Mouse (Mus musculus): Measurements from ENCODE around the gene Aox3. TPM values are rescaled to one million over a fixed set of nuclear protein-coding genes. Genes with fewer than 3 reads are reported as not detected.

The Aox3 gene
- polyA plus RNA-seq (2012; rRNA removed): 2.4 and 3.6 TPM in 2 replicates

DNA sequence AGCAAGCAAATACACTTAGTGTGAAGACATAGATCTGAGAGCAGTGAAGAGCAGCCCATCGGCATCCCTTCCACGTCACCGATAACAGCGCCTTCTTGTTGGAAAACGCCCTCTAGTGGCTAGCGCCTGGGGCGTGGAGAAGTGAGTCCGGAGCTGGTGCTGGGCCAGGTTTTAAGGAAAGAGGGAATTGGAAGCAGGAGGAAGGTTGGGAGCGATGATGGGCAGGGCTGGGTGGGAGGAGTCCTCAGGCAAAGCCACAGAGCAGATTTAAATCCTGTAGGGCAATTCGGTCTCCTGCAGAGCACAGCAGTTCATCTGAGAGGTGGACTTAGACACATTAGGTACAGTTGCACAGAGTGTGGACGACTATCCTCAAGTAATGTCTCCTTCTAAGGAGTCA, at the start of gene Aox3:
Gene Aox3, plus strand, starts transcription at position 251 of the 400 bp plus-strand sequence.
- peak; percentile 59 to 89 for DNase-seq (ENCODE audit: extremely low spot score in 1 of 2, low spot score in 1 of 2)

DNA sequence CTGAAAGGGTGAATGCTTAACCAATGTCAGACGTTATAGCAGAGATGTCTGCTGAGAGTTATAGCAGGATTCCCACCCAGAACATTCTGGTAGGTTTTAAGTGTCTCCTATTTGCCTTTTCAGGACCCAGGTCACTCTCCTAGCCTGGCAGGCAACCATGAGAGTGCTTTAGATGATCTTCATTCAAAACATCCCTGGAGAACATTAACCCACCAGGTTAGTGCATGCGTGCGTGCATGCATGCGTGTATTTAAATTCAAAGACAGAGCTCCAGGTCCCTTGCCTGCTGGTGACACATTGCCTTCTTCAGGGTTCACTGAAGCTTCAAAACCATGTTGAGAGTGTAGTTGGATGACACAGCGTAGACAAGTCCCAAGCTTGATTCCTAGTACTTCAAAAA, 47.8 kb upstream of the Aox3 start:
- no peak for DNase-seq (ENCODE audit: extremely low spot score in 1 of 2, low spot score in 1 of 2)

DNA sequence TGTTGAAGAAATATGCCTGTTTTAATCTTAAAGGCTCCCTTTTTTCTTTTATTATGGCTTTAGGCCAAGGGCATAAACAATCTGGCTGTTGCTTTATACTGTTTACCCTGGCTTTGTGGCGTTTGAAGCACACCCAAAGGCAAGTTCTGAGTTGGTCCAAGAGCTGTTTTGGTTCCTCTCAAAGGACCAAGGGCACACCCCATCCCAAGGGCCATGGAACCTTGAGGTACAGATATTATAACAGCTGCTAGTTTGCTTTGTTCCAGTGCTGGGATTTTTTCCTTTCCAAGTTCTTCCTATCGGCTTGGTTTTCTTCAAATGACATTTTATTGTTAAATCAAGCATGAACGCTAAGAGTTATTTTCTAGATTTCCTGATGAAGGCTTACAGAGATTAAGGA, 47.3 kb upstream of the Aox3 start:
- DNase-seq (ENCODE audit: extremely low spot score in 1 of 2, low spot score in 1 of 2): no peak

DNA sequence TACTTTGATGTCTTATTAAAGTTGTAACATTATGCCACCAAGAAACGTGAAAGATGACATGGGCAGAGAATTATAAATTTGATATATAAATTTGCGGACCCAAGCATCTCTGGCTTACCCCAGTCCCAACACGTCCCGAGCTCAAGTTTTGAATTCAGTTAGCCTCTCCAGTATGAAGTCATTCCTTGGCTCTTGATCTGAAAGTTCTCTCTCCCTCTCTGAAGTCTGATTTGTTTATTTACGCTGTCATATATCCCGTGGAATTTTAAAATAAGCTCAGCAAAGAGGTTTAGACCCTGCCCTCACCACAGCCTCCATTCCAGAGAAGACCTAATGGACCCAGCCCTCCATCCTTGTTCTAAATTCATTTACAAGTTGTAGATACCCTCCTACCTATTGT, 43.7 kb upstream of the Aox3 start:
- DNase-seq (ENCODE audit: extremely low spot score in 1 of 2, low spot score in 1 of 2): no peak

DNA sequence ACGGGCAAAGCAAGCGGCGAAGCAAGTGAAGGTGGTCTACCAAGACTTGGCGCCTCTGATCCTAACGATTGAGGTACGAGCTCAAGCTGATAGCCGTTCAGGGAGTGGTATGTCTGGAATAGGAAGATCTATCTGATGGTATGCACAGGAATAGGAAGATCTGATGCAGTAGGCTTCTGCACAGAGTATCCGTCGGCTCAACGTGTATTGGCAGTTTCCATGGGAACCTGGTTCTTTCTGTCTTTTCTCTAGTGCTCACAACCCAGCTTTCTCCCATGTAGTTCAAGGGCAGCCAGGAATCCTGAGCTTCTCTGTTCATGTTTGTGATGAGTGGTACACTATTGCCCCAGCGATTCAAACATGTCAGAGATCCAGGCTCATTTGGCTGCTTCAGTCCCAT, 42.8 kb upstream of the Aox3 start:
- DNase-seq (ENCODE audit: extremely low spot score in 1 of 2, low spot score in 1 of 2): peak in 1 of 2 experiments; percentile 15

DNA sequence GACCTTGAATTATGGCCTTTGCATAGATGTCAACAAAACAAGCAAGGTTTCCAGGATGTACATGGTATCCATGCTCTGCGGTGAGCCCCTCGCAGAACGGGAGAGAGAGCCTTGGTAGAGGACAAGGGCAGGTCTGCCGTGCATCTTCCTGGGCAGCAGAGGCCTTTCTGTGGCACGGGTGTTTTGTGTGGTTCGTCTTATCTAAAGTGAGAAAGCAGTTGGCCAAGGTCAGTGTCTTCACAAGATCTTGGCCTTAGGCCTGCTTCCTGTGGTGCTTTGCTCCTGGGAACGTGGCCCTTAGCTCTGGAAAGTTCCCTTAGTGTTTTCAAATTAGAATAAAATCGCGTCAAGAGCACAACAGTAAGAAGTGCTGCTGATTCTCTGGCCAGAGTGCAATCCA, 41.9 kb upstream of the Aox3 start:
- DNase-seq (ENCODE audit: extremely low spot score in 1 of 2, low spot score in 1 of 2): no peak

DNA sequence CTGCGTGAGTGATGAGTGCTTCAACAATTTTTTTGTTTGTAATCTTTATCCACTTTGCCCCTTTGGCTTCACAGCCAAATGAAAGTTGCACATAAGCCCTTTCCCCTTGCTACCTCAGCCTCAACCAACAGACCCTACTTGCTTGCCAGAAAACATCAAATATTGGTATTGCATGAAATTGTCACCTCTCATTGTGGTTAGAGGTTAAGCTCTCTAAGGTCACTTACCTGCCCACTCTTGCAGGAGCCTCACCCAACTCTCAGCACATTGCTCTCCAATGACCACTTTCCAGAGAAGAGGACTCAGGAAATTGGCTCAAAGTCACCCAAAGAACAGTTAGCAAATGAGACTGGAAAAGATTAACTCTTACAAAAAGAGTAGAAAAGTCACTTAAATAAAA, 41.4 kb upstream of the Aox3 start:
- no peak for DNase-seq (ENCODE audit: extremely low spot score in 1 of 2, low spot score in 1 of 2)

DNA sequence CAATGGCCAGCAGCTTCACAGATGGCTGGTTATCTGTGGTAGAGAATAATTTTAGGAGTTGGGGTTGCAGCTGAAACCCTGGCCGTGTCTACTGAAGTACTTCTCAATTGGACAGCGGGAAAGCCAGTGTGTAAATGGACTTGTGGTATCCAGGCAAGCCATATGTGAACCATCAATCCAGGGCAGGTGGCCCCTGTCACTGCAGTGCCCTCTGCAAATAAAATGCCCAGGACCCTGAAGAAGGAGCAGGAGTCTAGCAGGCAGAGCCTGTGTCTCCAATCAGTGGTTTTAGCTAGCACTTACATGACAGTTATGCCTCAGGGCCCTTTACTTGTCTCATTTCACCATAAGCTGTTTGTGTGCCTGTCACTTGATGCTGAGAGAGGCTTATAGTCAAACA, 40.5 kb upstream of the Aox3 start:
- DNase-seq (ENCODE audit: extremely low spot score in 1 of 2, low spot score in 1 of 2): no peak

DNA sequence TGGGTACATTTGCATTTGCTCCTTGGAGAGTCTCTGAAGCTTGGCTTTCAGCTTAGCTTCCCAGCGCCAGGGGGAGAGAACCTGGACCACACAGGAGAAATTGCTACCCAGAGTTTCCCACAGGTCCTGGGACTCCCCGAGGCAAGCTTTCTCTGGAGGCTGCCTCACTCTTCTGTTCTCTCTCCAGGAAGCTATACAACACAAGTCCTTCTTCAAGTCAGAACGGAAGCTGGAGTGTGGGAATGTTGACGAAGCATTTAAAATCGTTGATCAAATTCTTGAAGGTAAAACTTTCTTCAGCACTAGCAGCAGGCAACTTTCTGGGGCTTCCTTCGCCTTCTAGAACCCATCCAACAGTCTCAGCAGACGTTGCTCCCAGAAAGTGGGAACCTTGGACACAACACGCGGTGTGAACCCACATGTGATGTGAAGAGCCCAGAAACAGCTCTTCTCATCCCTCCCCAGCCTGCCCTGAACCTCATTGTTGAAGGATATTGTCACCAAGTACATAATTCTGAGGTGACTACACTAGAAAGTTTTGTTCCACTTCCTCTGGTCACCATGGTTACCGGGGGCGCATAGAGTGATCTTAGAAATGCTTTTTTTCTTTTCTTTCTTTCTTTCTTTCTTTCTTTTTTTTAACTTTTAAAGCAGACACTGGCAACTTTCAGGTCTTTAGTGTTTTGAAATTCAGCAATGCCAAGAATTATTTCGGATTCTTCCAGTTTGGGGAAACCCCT, 39.8 kb upstream of the Aox3 start:
- no peak for DNase-seq (ENCODE audit: extremely low spot score in 1 of 2, low spot score in 1 of 2)

DNA sequence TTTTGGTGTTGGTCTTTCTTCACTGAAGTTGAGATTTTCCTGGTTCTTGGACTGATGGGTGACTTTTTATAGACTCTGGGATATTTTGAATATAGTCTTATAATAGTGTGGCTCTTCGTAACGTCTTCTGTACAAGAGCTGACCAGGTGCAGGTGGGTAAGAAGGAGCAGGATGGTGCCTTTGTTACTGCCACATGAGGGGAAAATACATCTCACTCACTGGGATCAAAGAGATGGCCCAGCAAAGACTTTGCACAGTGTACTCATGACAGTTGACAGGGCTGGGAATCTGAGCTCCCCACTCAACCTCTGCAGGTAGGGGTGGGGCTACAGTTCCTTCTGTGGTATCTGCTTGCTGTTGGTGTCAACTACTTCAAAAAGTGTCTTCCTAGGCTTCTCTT, 38.7 kb upstream of the Aox3 start:
- DNase-seq (ENCODE audit: extremely low spot score in 1 of 2, low spot score in 1 of 2): no peak

DNA sequence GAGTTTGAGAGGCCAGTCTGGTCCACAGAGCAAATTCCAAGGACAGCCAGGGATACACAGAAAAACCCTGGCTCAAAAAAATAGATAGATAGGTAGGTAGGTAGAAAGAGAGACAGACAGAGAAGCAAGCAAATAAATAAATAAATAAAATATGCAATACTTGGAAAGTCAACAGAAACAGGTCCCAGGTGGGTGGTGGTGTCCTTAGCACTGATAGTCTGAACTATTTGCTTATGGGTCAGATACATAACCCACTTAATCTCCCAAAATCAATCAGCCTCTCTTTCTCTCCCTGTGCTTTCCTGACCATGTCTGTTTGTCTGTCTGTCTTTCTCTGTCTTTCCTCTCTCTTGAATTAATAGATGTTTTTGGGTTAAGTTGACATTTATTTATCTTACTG, 35.0 kb upstream of the Aox3 start:
- DNase-seq (ENCODE audit: extremely low spot score in 1 of 2, low spot score in 1 of 2): no peak

DNA sequence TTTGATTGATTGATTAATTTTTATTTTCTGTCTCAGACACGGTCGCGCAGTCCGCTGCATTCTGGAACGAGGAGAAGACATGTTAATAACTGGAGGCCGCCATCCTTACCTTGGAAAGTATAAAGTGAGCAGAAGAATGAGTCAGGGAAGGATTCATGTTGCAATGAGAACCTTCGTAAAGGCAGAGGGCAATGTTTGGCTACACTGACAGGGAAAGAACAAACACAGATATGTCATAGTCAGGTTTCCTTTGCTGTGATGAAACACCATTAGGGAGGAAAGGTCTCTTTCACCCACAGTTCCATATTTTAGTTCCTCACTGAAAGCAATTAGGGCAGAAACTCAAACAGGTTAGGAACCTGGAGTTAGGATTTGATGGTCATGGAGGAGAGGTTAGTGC, 34.5 kb upstream of the Aox3 start:
- no peak for DNase-seq (ENCODE audit: extremely low spot score in 1 of 2, low spot score in 1 of 2)

DNA sequence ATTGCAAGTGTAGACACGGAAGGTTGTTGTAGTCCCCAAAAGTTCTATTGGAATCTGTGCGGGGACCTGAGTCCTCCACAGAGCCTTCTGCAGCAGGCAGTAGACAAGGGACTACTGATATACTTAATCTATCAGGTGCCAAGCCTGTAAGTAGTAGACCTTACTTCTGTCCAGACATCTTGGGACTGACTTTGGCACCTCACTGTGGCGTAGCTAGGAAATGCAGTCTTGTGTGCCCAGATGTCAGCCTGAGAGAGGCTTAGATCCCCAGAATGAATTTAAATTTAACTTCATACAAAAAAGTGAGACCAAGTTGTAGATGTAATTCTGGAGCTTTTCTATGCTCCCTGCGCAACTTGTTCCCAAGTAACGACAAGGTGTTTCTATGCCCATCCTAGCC, 33.2 kb upstream of the Aox3 start:
- no peak for DNase-seq (ENCODE audit: extremely low spot score in 1 of 2, low spot score in 1 of 2)

DNA sequence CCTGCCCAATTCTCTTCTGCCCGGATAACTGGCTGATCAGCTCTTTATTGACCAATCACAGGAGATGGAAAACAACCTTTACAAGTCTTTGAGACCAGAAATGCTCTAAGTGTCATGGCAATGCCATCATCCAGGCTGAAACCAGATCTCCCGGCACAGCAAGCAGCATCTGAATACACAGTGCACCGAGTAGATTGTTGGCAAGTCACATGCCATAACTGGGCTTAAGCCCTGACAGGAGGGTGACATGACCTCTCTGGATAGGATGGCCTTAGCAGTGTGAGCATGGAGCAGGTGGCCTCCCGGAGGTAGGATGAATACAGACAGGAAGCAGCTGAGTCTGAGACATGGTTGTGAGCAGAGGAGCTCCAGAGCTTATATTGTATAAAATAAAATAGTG, 32.5 kb upstream of the Aox3 start:
- no peak for DNase-seq (ENCODE audit: extremely low spot score in 1 of 2, low spot score in 1 of 2)

DNA sequence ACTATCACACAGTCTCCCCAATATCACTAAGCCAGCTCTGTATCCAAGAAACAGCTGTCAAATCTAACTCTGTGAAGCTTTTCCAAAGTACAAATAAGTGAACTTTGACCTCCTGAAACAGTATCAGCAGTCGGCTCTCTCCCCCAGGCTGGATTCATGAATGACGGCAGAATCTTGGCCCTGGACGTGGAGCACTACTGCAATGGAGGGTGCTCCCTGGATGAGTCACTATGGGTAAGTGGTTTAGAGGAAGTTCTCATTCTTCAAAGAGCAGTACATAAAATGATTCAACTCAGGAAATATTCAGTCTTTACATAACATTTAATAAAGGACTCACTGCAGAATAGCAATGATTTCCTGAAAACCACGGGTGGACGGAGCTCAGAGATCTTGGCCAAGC, 31.6 kb upstream of the Aox3 start:
- no peak for DNase-seq (ENCODE audit: extremely low spot score in 1 of 2, low spot score in 1 of 2)

DNA sequence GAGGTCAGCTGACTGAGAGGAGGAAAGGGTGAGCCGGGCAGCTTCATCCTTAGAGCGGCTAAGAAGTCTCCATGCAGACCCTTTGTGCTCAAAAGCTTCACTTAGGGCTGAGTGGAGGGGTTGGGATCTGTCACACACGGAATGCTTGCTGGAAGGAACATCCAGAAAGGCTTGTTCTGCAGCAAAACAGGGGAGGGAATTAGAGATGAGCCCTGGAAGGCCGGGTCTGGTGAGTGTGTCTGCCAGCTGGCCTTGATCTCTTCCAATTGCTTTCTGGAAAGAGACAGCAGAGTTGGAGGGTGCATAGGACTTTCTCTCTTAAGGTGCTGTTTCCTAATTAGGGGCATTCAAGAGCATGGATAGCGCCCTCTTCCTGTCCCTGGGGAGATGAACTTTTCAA, 23.6 kb upstream of the Aox3 start:
- no peak for DNase-seq (ENCODE audit: extremely low spot score in 1 of 2, low spot score in 1 of 2)

DNA sequence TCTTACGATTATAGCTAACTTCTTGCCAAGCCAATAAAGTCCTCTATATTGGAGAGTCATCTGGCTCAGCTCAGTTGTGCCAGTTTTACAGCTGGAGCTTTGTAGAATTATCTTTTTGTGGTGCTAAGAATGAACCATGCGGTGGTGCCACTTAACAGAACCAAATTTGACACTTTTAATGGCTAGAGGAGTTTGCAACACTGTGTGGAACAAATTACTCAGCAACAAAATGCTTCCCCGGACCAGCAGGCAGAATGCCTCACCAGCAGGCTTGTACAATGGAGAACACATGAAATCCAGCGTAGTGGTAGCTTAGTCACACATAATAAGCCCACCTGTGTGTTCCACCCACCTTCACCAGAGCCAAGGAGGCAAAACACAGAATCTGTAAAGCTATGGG, 22.7 kb upstream of the Aox3 start:
- no peak for DNase-seq (ENCODE audit: extremely low spot score in 1 of 2, low spot score in 1 of 2)

DNA sequence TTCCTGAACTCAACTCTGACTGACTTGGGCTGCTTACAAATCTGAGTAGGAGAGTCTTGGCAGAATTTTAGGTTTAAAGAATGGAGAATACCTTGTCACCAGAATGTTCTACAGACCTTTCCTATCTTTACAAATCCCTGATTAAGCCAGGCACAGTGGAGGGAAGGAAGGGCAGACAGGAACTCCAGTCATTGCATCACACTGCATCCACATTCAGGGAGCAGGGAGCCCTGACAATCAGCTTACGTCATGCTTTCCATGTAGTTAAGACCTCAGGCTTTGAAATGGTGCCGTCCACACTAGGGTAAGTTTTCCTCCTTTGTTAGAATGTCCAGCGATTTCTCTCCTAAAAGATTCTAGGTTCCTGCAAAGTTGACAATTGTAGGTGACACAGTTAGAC, 21.7 kb upstream of the Aox3 start:
- no peak for DNase-seq (ENCODE audit: extremely low spot score in 1 of 2, low spot score in 1 of 2)

DNA sequence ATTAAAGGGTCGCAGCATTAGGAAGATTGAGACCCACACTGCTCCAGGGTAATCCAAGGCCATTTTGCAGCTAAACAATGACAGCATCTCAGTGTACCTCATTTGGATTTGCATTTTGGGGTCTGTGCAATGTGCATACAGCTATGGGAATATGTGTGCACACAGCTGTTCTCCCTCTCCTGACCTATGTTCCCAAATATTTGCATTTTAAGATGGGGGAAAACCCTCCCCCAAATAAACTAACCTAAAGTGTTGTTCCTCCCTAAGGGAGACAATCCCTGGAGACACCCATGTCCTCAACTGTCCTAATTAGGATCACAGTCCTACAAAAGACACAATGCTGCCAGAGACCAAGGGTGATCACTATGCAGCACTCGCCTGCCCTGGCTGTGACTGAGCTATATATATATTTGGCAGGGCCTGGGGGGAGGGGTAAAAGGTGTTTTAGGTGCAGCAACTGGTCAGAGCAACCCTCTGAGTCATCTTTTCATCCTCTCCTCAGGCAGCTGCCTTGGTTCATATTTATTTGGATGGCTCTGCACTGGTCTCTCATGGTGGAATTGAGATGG, 20.9 kb upstream of the Aox3 start:
- DNase-seq (ENCODE audit: extremely low spot score in 1 of 2, low spot score in 1 of 2): no peak

DNA sequence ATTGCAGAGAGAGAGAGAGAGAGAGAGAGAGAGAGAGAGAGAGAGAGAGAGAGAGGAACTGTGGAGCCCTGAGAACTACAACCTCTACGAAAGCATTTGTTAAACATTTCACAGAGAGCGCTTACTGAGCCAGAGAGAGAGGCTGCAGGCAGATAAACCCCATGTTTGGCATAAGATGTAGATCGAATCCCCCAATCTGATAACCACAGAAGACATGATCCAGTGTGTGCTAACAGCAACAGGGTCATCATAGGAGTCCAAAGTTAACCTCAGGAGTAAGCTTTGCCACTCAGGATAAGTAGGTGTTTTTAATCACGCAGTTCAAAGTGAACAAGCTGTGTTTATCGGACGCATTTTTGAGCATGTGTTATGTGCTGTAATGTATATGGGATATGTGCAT, 15.6 kb upstream of the Aox3 start:
- DNase-seq (ENCODE audit: extremely low spot score in 1 of 2, low spot score in 1 of 2): no peak

DNA sequence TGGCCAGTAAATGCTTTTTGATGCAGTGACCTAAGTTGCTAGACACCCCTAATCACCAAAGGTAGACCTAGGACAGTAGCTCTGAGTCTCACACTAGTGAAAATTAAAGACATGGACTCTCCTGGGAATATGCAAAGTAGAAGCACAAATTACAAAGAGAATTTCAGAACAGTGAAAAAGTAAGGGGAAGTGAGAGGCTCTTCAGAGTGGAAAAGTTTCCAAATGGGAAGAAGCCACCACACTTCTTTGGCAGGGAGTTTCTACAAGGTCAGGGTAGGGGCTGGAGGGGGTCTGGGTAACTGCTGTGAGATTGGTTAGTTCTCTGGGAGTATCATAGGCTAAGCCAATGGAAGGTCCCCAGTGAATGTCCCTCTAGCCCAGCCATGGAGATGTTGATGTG, 13.8 kb upstream of the Aox3 start:
- no peak for DNase-seq (ENCODE audit: extremely low spot score in 1 of 2, low spot score in 1 of 2)

DNA sequence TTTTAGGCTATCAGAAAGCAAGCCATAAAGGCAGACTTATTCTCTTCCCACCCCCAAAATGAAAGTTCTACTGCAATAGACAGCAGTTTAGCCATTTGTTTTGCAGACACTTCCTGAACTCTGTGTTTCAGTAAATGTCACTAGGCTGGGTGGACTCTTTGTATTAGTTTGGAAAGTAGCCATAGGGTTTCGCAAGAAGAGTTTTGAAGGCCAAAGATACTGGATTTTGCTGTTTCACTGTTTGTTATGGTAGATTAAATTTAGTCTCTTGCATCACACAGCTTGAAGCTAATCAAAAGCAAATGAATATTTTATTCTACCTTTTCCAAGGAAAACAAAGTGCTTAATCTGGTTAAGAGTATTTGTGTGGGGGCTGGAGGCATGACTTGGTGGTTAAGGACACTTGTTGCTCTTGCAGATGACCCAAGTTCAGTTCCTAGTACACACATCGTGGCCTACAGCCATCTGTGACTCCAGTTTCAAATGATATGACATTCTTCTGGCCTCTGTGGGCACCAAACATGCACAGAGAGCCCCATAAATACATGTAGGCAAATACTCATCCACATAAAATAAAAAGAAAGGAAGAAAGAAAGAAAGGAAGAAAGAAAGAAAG, 11.3 kb upstream of the Aox3 start:
- DNase-seq (ENCODE audit: extremely low spot score in 1 of 2, low spot score in 1 of 2): no peak
